Mouse (Mus musculus): ENCODE results near the gene Adamts15.

DNA sequence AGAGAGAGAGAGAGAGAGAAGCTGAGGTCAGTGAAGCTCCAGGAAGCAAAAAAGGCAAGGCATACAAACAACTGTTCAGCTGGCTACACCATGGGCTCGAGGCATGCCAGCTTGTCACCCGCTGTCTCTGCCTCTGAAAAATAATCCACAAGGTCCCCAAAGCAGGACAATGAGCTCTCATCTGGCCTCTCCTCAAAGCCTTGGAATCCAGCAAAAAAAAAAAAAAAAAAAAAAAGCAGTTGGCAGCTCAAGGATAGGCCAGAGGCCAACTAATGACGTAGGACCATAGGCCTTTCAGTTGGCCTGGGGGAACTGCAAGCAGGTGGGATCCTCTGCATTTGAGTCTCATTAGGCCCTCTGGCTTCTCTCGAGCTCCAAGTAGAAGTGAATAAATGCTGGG is 27.7 kb upstream of the Adamts15 start:
- TF ChIP-seq POLR2A (IDR thresholded peaks at IDR 0.05; ENCODE audit: insufficient read depth, low read depth, low read length) (no peak), CTCF (IDR thresholded peaks at IDR 0.05; ENCODE audit: insufficient read depth, low read depth, low read length) (no peak)

Data from olfactory bulb, adult 2 months (tissue).